9 mouse cellular contexts compared by ENCODE assay signal in genomic region chr6:88565033-88565432, GRCm38 (mm10). TPM values are rescaled to one million over a fixed set of nuclear protein-coding genes. Genes with fewer than 3 reads are reported as not detected.
DNase-seq lines count a peak whose midpoint lies in the region; ATAC-seq and TF ChIP-seq lines count a peak whose summit lies in the region.
"Had no signal": no experiment of that assay in that cellular context is flagged by ENCODE, and none has a peak within 500 bp of the region (broad histone marks: within the 10 kb centered on the region; RNA-seq: fewer than 3 reads in every experiment).

No protein-coding gene starts in this region.

- no peak overlapping the region for H3K4me3 ChIP-seq in gastrocnemius, adult 2 months
- H3K4me3 ChIP-seq in liver, embryonic 14.5 days (ENCODE audit: insufficient read depth in 1 of 2, low read depth in 2 of 2, low read length in 2 of 2): no peak overlapping the region

- H3K36me3 ChIP-seq in liver, embryonic 14.5 days (replicated peaks; ENCODE audit: control insufficient read depth, insufficient read depth, low read depth): no peaks in the 10 kb centered on the region
- H3K36me3 ChIP-seq: G1E had no signal

- H3K4me1 ChIP-seq in liver, embryonic 14.5 days (replicated peaks; ENCODE audit: control insufficient read depth in 2 of 2, insufficient read depth in 2 of 2, low read length in 1 of 2): no peaks in the 10 kb centered on the region

- intact Hi-C loops in gastrocnemius, adult 2 months (cut with DNase I): no loop called here
- intact Hi-C loops in gastrocnemius, postnatal 36 days (cut with DNase I): no loop called here
- intact Hi-C loops in gastrocnemius, postnatal 14 days (cut with DNase I; ENCODE audit: low total_unique reads): no loop called here

- TF ChIP-seq CTCF in gastrocnemius, adult 2 months (IDR thresholded peaks at IDR 0.05): peak; percentile 64
- peak; percentile 53 for TF ChIP-seq CTCF in liver, embryonic 14.5 days (IDR thresholded peaks at IDR 0.05; ENCODE audit: low read depth)

- H3K9ac ChIP-seq in liver, embryonic 14.5 days (replicated peaks): no peak overlapping the region

- H3K9me3 ChIP-seq in liver, embryonic 14.5 days (ENCODE audit: control insufficient read depth, low read length): no peaks in the 10 kb centered on the region
- H3K9me3 ChIP-seq: G1E had no signal

- TF ChIP-seq EP300 in liver, embryonic 14.5 days (IDR thresholded peaks at IDR 0.05; ENCODE audit: low read depth): no peak

- no peak for ATAC-seq in liver, embryonic 14.5 days (ENCODE audit: insufficient read depth)
- ATAC-seq in megakaryocyte progenitor cell, adult 5-6 weeks (replicated peaks; ENCODE audit: poor library complexity): 0 out of 2 replicates have a peak, but pooled peaks have one; percentile 48

- no peak overlapping the region for H3K4me2 ChIP-seq in liver, embryonic 14.5 days (ENCODE audit: low read depth)

- DNase-seq in gastrocnemius, adult 2 months: no peak
- no peak for DNase-seq in gastrocnemius, postnatal 36 days
- no peak for DNase-seq in liver, embryonic 14.5 days (ENCODE audit: low read depth in 3 of 3, low spot score in 3 of 3)
- no peak for DNase-seq in liver
- DNase-seq in ZHBTc4 (ENCODE audit: low read depth, low spot score): peak; percentile 20
- no peak for DNase-seq in gastrocnemius, postnatal 14 days
- DNase-seq in spleen, postnatal 14 days (ENCODE audit: low spot score in 2 of 2): no peak

- H3K27ac ChIP-seq in gastrocnemius, adult 2 months: no peak overlapping the region
- H3K27ac ChIP-seq in liver, embryonic 14.5 days: no peak overlapping the region

- 19% methylated on average over 6 of the region's 6 CpGs for WGBS in liver, embryonic 14.5 days (ENCODE audit: insufficient replicate concordance)

- peaks cover 19% of the 10 kb centered on the region for H3K27me3 ChIP-seq in liver, embryonic 14.5 days (ENCODE audit: control insufficient read depth, insufficient read depth, low read length)

RNA-seq across cellular contexts. Expression of gene Sec61a1, which starts 46.3 kb away (rescaled TPM):
- total RNA-seq in gastrocnemius, adult 2 months (2021): 10 to 100 TPM; 17.7 to 23.3 TPM
- 10 to 100 TPM; 18.5 to 20.2 TPM for total RNA-seq in gastrocnemius, postnatal 36 days (2021)
- 66.9 and 67.7 TPM in 2 replicates for polyA plus RNA-seq in liver, embryonic 14.5 days (2012; rRNA removed)
- polyA plus RNA-seq in liver, embryonic 14.5 days (2014; fragmentation: Nextera tagmentation; extraction: Ambion mirVana): 86.9 and 90.0 TPM in 2 replicates
- 169 and 184 TPM in 2 replicates for total RNA-seq in megakaryocyte progenitor cell, adult 5-6 weeks (2015)
- 140 and 153 TPM in 2 replicates for total RNA-seq in megakaryocyte progenitor cell, adult 5-6 weeks (2017)
- total RNA-seq in gastrocnemius, postnatal 14 days (2021): 10 to 100 TPM; 35.5 to 46.6 TPM
